Mouse (Mus musculus) olfactory bulb, adult 2 months (tissue): ENCODE measurements at regions not wholly inside any gene's neighbourhood (a gene's known extent, or its start where the extent isn't known, plus 50 kb on each side); places are given as distances from the start of the nearest gene placed in this dataset.

Source experiments
- CTCF ChIP-seq: fragments of 200-500 bp; IDR thresholded peaks from 2 replicates; pipeline ENCODE4 v1.5.1; 2012; ENCODE audit warnings: low read depth, mild to moderate bottlenecking, low read length, moderate library complexity; ENCODE audit not compliant: insufficient read depth
- POLR2A ChIP-seq: fragments of 200-500 bp; IDR thresholded peaks from 2 replicates; pipeline ENCODE4 v1.6.1; 2012; ENCODE audit warnings: mild to moderate bottlenecking, low read depth, low read length, moderate library complexity; ENCODE audit not compliant: insufficient read depth

DNA sequence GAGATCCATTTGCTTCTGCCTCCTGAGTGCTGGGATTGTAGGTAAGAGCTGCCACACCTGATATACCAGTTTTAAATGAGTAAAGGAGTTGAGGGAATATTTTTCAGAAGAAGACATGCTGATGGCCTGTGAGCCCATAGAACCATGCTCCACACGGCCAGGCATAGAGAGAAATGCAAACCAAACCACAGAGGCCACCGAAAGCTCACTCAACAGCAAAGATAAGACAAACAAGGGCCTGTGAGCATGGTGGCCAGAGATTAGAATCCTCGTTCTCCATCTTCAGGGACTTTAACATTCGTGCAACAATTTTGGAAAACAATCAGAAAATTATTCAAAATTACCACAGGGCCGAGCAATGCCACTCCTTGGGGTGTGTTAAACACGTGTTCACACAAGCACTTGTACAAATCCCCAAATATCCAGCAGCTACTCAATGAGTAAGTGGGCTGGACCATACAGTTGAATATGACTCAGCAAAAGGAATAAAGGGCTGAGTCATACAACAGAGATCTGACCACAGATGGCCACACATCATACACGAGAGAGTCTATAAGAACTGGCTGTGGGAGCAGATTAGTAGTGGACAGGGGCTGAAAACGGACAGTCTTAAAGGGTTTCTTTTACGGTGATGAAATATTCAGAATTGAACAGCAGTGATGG is 147.8 kb upstream of the Dapk1 start:
- TF ChIP-seq POLR2A (no peak), CTCF (no peak)
